Mouse (Mus musculus) right cerebral cortex, postnatal 14 days (tissue): ENCODE measurements around the gene Snrnp70.
"Not testable (repeated sequence)": the region's sequence is repeated elsewhere in the genome, so short reads cannot be mapped to it uniquely, and the experiment has no call there.

Experiments
- DNase-seq: peaks from one replicate; pipeline ENCODE4 v3.0.0; 2022

The Snrnp70 gene

DNA sequence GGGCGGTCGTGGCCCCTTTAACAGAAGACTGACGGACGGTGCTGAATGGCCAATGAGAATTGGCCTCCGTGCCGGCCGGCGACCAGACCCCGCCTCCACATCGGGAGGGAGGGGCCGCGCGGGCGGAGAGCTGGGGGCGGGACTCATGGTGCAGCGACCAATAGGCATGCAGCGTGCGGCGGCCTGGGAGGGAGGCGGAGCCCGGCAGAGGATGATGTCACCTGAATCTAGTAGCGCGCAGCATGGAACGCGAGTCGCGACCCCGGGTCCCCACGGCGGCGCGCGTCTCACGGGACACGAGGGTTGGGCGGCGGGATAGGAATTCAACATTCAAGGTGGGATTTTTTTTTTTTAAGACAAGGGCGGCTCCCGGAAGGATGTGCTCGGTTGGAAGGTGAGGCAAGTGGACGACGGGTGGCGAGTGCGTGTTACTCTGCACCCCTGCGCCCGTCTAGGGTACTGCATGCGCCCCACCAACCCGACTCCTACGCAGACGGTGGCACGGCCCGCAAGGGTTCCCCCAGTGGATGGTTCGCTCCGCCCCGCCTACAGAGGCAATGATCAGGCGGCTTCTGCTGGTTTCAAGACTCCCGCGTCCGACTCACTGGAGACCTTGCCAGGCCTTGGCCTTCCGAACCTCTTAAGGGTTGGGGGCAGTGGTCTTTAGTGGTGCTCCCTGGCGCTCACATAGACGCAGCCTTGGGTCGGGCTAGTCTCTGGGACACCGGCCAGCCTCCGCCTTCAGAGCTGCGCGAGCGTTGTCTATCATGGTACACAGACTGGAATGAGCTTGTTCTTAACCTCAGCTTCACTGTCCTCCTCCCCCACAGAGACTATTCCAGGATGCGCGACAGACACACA is 28.3 kb downstream of the Snrnp70 start:
- DNase-seq: peak; percentile 98

- DNase-seq: no peak
Measured at GRCm38 (mm10) chr7:45366652-45367019, 28.9 kb downstream of the Snrnp70 start, which contains the start of gene Ppfia3. Gene Ppfia3 (minus strand): TSS chr7:45367019.

GRCm38 (mm10) chr7:45365742-45366651 is 29.5 kb downstream of the Snrnp70 start:
- DNase-seq: peak; percentile 40

- no peak for DNase-seq
Measured at GRCm38 (mm10) chr7:45363983-45364382, 31.6 kb downstream of the Snrnp70 start.

- DNase-seq: no peak
Measured at GRCm38 (mm10) chr7:45362801-45363200, 32.7 kb downstream of the Snrnp70 start.

- DNase-seq: peak; percentile 81
Measured at GRCm38 (mm10) chr7:45361243-45361804, 34.2 kb downstream of the Snrnp70 start.

- no peak for DNase-seq
Measured at GRCm38 (mm10) chr7:45360404-45361125, 35.0 kb downstream of the Snrnp70 start.

- DNase-seq: not testable (repeated sequence)
Measured at GRCm38 (mm10) chr7:45359081-45359480, 36.5 kb downstream of the Snrnp70 start.

DNA sequence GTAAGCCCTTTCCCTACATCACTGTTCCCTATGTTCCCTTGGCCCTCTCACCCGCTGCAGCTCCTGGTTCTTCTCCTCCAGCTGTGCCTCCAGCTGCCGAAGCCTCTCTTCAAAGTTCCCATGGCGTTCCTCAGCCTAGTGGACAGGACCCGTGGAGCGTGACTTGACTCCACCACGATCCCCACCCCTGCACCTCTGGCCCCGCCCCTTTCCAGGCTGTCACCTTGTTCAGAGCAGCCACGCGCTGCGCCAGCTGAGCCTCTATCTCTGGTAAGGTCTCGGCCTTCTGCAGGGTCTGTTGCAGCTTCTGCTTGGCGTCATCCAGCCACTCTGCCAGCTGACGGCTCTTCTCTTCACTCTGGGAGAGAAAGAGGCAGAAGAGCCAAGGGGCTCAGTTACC is 39.5 kb downstream of the Snrnp70 start:
- DNase-seq: no peak

DNA sequence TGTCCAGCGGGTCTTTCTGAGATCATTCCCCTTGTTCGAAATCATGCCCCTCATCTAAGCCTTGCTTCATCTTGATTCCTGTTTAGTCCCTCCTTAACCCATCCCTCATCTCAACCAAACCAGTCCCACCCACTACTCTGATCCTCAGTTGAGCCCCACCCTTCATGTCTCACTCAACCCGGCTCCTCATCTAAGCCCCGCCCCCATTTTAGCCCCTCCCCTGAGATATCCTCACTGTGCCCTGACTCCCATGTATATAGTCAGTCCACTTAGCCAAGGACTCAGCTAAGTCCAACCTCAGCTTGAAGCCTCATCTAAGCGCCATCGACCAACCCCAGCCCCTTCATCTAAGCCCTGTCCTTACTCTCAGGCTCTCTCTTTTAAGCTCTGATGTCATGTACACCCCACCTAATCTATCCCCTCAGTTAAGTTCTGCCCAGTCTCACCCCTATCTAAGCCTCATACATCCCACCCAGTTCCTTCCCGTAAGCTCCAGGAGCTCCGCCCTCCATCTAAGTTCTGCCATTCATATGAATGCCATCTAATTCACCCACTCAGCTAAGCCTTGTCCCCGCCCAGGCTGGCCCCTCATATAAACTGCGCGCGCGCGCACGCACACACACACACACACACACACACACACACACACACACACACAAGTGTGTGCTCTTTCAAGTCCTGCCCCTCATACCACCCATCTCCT is 40.1 kb downstream of the Snrnp70 start:
- no peak for DNase-seq

DNA sequence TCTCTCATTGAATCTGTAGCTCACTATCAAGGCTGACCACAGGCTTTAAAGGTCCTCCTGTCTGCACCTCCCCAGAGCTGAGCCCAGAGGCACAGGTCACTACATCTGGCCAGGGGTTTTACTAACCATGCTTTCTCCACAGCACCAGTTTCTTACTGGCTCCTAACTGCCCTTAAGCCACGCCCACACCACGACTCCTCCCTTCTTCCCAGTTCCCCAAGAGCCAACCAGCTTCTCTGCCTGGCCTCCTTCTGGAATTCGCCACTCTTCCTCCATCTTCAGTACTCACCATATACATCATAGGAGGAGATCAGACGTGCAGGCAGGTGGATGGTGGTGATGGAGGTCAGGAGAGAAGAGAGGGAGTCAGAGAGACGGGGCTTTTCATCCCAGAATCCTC is 42.5 kb downstream of the Snrnp70 start:
- no peak for DNase-seq

GRCm38 (mm10) chr7:45346905-45347304 is 48.6 kb downstream of the Snrnp70 start:
- DNase-seq: no peak

DNA sequence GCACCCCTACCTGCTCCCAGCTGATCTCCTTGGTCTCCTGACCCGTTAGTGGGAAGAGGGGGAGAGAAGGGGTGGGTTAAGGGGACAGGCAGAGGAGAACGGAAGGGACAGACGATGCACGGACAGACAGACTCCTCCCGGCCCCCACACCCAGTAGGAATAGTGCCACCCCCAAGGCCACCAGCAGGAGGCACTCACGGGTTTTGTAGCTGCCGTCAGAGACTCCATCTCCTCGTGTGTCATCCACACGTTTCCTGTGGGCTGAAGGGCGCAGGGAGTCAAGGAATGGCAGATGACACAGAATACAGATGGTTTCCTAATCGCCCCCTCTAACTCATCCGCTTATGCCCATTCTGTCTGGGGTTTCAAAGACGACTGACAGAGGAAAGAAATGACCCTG is 52.0 kb downstream of the Snrnp70 start:
- peak; percentile 40 for DNase-seq

GRCm38 (mm10) chr7:45342081-45342480 is 53.5 kb downstream of the Snrnp70 start:
- DNase-seq: no peak

- DNase-seq: peak; percentile 83
Measured at GRCm38 (mm10) chr7:45341303-45341702, 54.2 kb downstream of the Snrnp70 start.

GRCm38 (mm10) chr7:45340669-45341068 is 54.9 kb downstream of the Snrnp70 start:
- DNase-seq: no peak

- DNase-seq: no peak
Measured at GRCm38 (mm10) chr7:45340066-45340442, 55.5 kb downstream of the Snrnp70 start.

GRCm38 (mm10) chr7:45339410-45340065 is 56.0 kb downstream of the Snrnp70 start:
- peak; percentile 56 for DNase-seq

DNA sequence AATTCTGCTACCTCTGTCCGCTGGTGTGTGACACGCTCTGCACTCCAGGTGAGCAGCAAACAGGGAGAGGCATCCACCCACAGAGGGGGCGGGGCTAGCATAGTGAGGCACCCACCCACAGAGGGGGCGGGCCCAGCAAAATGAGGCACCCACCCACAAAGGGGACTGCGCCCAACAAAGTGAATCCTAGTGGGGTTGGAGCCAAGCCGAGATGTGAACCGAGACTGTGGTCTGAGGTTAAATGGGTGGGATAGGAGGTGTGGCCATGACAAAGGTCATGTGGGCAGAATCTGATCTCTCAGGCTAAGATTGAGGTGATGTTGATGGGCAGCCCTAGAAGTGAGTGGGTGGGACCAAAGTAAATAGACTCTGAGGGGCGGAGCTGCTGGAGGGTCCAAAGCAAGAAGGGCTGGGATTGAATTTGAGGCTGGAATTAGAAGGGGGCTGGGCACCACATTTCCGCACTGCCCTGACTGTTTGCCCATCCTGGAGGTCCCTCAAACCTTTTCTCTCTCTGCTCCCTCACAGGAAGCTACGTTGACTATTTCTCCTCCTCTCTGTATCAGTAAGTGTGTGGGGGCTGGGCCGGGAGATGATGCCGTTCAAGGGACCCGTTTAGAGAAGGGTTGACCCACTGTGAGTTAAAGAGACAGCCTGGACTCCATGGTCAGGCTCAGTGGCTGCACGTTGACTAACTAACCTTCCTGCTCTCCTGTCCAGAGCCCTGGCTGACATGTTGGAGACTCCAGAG is 57.2 kb downstream of the Snrnp70 start:
- peak; percentile 52 for DNase-seq

GRCm38 (mm10) chr7:45337469-45337868 is 58.1 kb downstream of the Snrnp70 start:
- no peak for DNase-seq

- no peak for DNase-seq
Measured at GRCm38 (mm10) chr7:45336319-45336718, 59.2 kb downstream of the Snrnp70 start.
